Mouse (Mus musculus) heart, postnatal 0 days (tissue): ENCODE results near the gene Dmc1. TPM values are rescaled to one million over a fixed set of nuclear protein-coding genes. Genes with fewer than 3 reads are reported as not detected.

ENCODE experiments used
- ATAC-seq: fragments of 200-750 bp; cut with Nextera tagmentation; 2 replicates; pipeline ENCODE4 v1.8.0; 2017; ENCODE audit warnings: low read depth, moderate number of reproducible peaks, moderate library complexity; ENCODE audit not compliant: insufficient read depth
- DNase-seq: peaks from one replicate; pipeline ENCODE4 v3.0.0-alpha.2; 2016; ENCODE audit warnings: low spot score
- H3K27ac ChIP-seq: fragments of 300-500 bp; sonication (generic); 2 replicates; pipeline ENCODE4 v1.5.1; 2014; ENCODE audit warnings: low read depth, mild to moderate bottlenecking
- H3K27me3 ChIP-seq: fragments of 300-500 bp; sonication (generic); 2 replicates; pipeline ENCODE4 v1.6.1; 2014; ENCODE audit warnings: low read length, mixed read lengths; ENCODE audit not compliant: control insufficient read depth, insufficient read depth
- H3K36me3 ChIP-seq: fragments of 300-500 bp; sonication (generic); replicated peaks from 2 replicates; pipeline ENCODE4 v1.6.1; 2014; ENCODE audit warnings: low read length, mixed read lengths; ENCODE audit not compliant: control insufficient read depth, insufficient read depth
- H3K4me1 ChIP-seq: fragments of 300-500 bp; sonication (generic); 2 replicates; pipeline ENCODE4 v1.6.1; 2014; ENCODE audit warnings: antibody characterized with exemption; ENCODE audit not compliant: control insufficient read depth, insufficient read depth
- H3K4me2 ChIP-seq: fragments of 300-500 bp; sonication (generic); 2 replicates; pipeline ENCODE4 v1.6.1; 2014; ENCODE audit warnings: low read depth, mild to moderate bottlenecking, low read length, moderate library complexity
- H3K4me3 ChIP-seq: fragments of 300-500 bp; sonication (generic); 2 replicates; pipeline ENCODE4 v1.5.1; 2014; ENCODE audit warnings: low read depth, low read length
- H3K9ac ChIP-seq: fragments of 300-500 bp; sonication (generic); replicated peaks from 2 replicates; pipeline ENCODE4 v1.6.1; 2014; ENCODE audit warnings: low read depth, low read length, mixed read lengths
- H3K9me3 ChIP-seq: fragments of 300-500 bp; sonication (generic); replicated peaks from 2 replicates; pipeline ENCODE4 v1.6.1; 2016; ENCODE audit warnings: low read length; ENCODE audit not compliant: control insufficient read depth
- CTCF ChIP-seq: IDR thresholded peaks from 2 replicates; pipeline ENCODE4 v1.5.1; 2016; ENCODE audit warnings: antibody characterized with exemption, control low read depth, low read depth
- EP300 ChIP-seq: IDR thresholded peaks from 2 replicates; pipeline ENCODE4 v1.6.1; 2016; ENCODE audit warnings: antibody characterized with exemption, low read depth
- WGBS: fragments of 180-500 bp; shearing (Covaris S2); extraction: QIAGEN DNeasy Blood & Tissue Kit; methylation state at CpG from one replicate; pipeline ENCODE4 v1.1.7; 2014; 5-methylcytosine and 5-hydroxymethylcytosine counted together
- polyA plus RNA-seq: library from polyadenylated mRNA; unstranded; fragments of >200 nt; fragmentation: Nextera tagmentation; extraction: Ambion mirVana; gene quantifications from 2 replicates; pipeline ENCODE4 v1.2.1, GENCODE M21; 2015
- total RNA-seq: library from RNA; depleted of rRNA; stranded (reverse); fragments of >200 nt; gene quantifications from 2 replicates; pipeline ENCODE4 v1.2.3, GENCODE M21; 2014; ENCODE audit warnings: low replicate concordance

The Dmc1 gene
- total and polyA plus RNA-seq, 2 experiments from 2014 or later = 0.74 to 2.6 TPM

- Histone ChIP-seq H3K27ac (peak overlapping the region; percentile 38; the same call in 1 of the 2 replicates), H3K27me3 (no peaks in the 10 kb centered on the region), H3K9ac (peak overlapping the region; percentile 14; the same call in 1 of the 2 replicates)
These were observed 42.5 kb downstream of the Dmc1 start for GRCm38 (mm10) chr15:79562417-79562816.

GRCm38 (mm10) chr15:79559649-79560048 lies 45.3 kb downstream of the Dmc1 start:
- no peak for DNase-seq
- no peaks in the 10 kb centered on the region; the same call in 1 of the 2 replicates for H3K4me1 ChIP-seq
- H3K4me3 ChIP-seq = no peak overlapping the region
- no peaks in the 10 kb centered on the region for H3K36me3 ChIP-seq
- no peak overlapping the region for H3K9ac ChIP-seq
- H3K27ac ChIP-seq = no peak overlapping the region
- no peak for TF ChIP-seq CTCF
- no peak for TF ChIP-seq EP300
- no peak overlapping the region for H3K4me2 ChIP-seq
- H3K27me3 ChIP-seq = no peaks in the 10 kb centered on the region
- ATAC-seq = no peak
- no peaks in the 10 kb centered on the region for H3K9me3 ChIP-seq
- 55% methylated on average over 3 of the region's 3 CpGs for WGBS

More at GRCm38 (mm10) chr15:79562417-79562816, 42.5 kb downstream of the Dmc1 start:
- DNase-seq (peak; percentile 22), ATAC-seq (no peak)
- H3K9me3 ChIP-seq = no peaks in the 10 kb centered on the region
- peak overlapping the region; percentile 36 for H3K4me2 ChIP-seq
- no peak for TF ChIP-seq CTCF
- no peak for TF ChIP-seq EP300
- H3K4me3 ChIP-seq = no peak overlapping the region
- WGBS = 33% methylated on average over 9 of the region's 9 CpGs
- no peaks in the 10 kb centered on the region; the same call in 1 of the 2 replicates for H3K4me1 ChIP-seq
- no peaks in the 10 kb centered on the region for H3K36me3 ChIP-seq

- no peaks in the 10 kb centered on the region for H3K4me1 ChIP-seq
- ATAC-seq (no peak), DNase-seq (no peak)
- TF ChIP-seq CTCF (no peak), EP300 (no peak)
- H3K27me3 ChIP-seq = no peaks in the 10 kb centered on the region
- 62% methylated on average over 5 of the region's 5 CpGs for WGBS
- no peaks in the 10 kb centered on the region for H3K9me3 ChIP-seq
- no peak overlapping the region for H3K27ac ChIP-seq
- no peaks in the 10 kb centered on the region for H3K36me3 ChIP-seq
- no peak overlapping the region for H3K4me3 ChIP-seq
- H3K4me2 ChIP-seq = no peak overlapping the region
- H3K9ac ChIP-seq = no peak overlapping the region
These were observed 52.3 kb downstream of the Dmc1 start for GRCm38 (mm10) chr15:79552566-79552965.

GRCm38 (mm10) chr15:79548226-79548625 lies 56.7 kb downstream of the Dmc1 start:
- H3K36me3 ChIP-seq = peaks cover 12% of the 10 kb centered on the region
- no peak for TF ChIP-seq CTCF
- no peak for TF ChIP-seq EP300
- ATAC-seq = no peak
- H3K27me3 ChIP-seq = no peaks in the 10 kb centered on the region
- H3K27ac ChIP-seq = no peak overlapping the region
- no peak overlapping the region for H3K4me3 ChIP-seq
- H3K4me1 ChIP-seq = peaks cover 9% of the 10 kb centered on the region
- 93% methylated on average over 2 of the region's 2 CpGs for WGBS
- no peak overlapping the region for H3K9ac ChIP-seq
- DNase-seq = no peak
- no peak overlapping the region for H3K4me2 ChIP-seq
- H3K9me3 ChIP-seq = no peaks in the 10 kb centered on the region

- Histone ChIP-seq H3K9me3 (no peaks in the 10 kb centered on the region), H3K4me3 (peak overlapping the region; percentile 84), H3K27me3 (no peaks in the 10 kb centered on the region), H3K4me1 (peaks cover 9% of the 10 kb centered on the region), H3K36me3 (peaks cover 20% of the 10 kb centered on the region), H3K27ac (peak overlapping the region; percentile 99), H3K4me2 (peak overlapping the region; percentile 57), H3K9ac (no peak overlapping the region)
- WGBS = 75% methylated on average over 17 of the region's 17 CpGs
- ATAC-seq (no peak), DNase-seq (no peak)
- TF ChIP-seq CTCF (no peak), EP300 (no peak)
These were observed 57.6 kb downstream of the Dmc1 start for GRCm38 (mm10) chr15:79547289-79547820.
